Mouse (Mus musculus): ENCODE results near the gene Krt15. TPM values are rescaled to one million over a fixed set of nuclear protein-coding genes. Genes with fewer than 3 reads are reported as not detected.

The Krt15 gene
- not detected for total RNA-seq (2021)
- long read RNA-seq, experiment 1: 0 reads
- long read RNA-seq, experiment 2, partial matches to known transcripts: 0 of 1 reads
- long read RNA-seq, experiment 2, other reads (novel, unspliced or antisense): 0 of 1 reads

- intact Hi-C loops (cut with DNase I): no loop called here
- DNase-seq (ENCODE audit: low spot score in 2 of 2): no peak
Measured at GRCm38 (mm10) chr11:100135731-100136130, at the start of gene Krt15. Krt15 (minus strand) TSS chr11:100135928.

- no peak for DNase-seq (ENCODE audit: low spot score in 2 of 2)
- intact Hi-C loops (cut with DNase I): no loop called here
Measured at GRCm38 (mm10) chr11:100181725-100182124, 46.0 kb upstream of the Krt15 start.

GRCm38 (mm10) chr11:100179260-100179659, 43.5 kb upstream of the Krt15 start:
- peak; percentile 19 to 41 for DNase-seq (ENCODE audit: low spot score in 2 of 2)
- intact Hi-C loops (cut with DNase I): no loop called here

GRCm38 (mm10) chr11:100178307-100178706, 42.6 kb upstream of the Krt15 start:
- intact Hi-C loops (cut with DNase I): no loop called here
- peak; percentile 18 to 36 for DNase-seq (ENCODE audit: low spot score in 2 of 2)

GRCm38 (mm10) chr11:100176791-100177190, 41.1 kb upstream of the Krt15 start:
- intact Hi-C loops (cut with DNase I): no loop called here
- DNase-seq (ENCODE audit: low spot score in 2 of 2): no peak

- intact Hi-C loops (cut with DNase I): loop anchor here (1.0 to 10.0 kb wide), 4 partner anchors 113 to 784 kb away; partner anchors contain the start of genes Krt10, Krtap1-4 and Krtap1-5
- DNase-seq (ENCODE audit: low spot score in 2 of 2): peak; percentile 85 to 86
Measured at GRCm38 (mm10) chr11:100168765-100169762, 33.3 kb upstream of the Krt15 start.

GRCm38 (mm10) chr11:100168071-100168470, 32.3 kb upstream of the Krt15 start:
- intact Hi-C loops (cut with DNase I): loop anchor here (5.0 to 10.0 kb wide), 2 partner anchors 586 to 783 kb away; partner anchors contain the start of genes Krt10, Krtap1-4 and Krtap1-5
- DNase-seq (ENCODE audit: low spot score in 2 of 2): peak in 1 of 2 experiments; percentile 4

- DNase-seq (ENCODE audit: low spot score in 2 of 2): no peak
- intact Hi-C loops (cut with DNase I): loop anchor here (10.0 kb wide), 1 partner anchor 780 kb away; the partner anchor contains the start of gene Krt10
Measured at GRCm38 (mm10) chr11:100164392-100164791, 28.7 kb upstream of the Krt15 start.

- DNase-seq (ENCODE audit: low spot score in 2 of 2): no peak
- intact Hi-C loops (cut with DNase I): no loop called here
Measured at GRCm38 (mm10) chr11:100157908-100158477, 22.3 kb upstream of the Krt15 start.

- no peak for DNase-seq (ENCODE audit: low spot score in 2 of 2)
- intact Hi-C loops (cut with DNase I): no loop called here
Measured at GRCm38 (mm10) chr11:100157331-100157730, 21.6 kb upstream of the Krt15 start.

GRCm38 (mm10) chr11:100155497-100156255, 19.9 kb upstream of the Krt15 start:
- no peak for DNase-seq (ENCODE audit: low spot score in 2 of 2)
- intact Hi-C loops (cut with DNase I): no loop called here

GRCm38 (mm10) chr11:100148615-100149330, 13.0 kb upstream of the Krt15 start, which contains the start of gene Krt19:
Krt19 (minus strand) TSS chr11:100148665.
- no peak for DNase-seq (ENCODE audit: low spot score in 2 of 2)
- intact Hi-C loops (cut with DNase I): no loop called here

GRCm38 (mm10) chr11:100147566-100148353, 12.0 kb upstream of the Krt15 start:
- intact Hi-C loops (cut with DNase I): no loop called here
- no peak for DNase-seq (ENCODE audit: low spot score in 2 of 2)

- intact Hi-C loops (cut with DNase I): no loop called here
Measured at GRCm38 (mm10) chr11:100145858-100146560, 10.3 kb upstream of the Krt15 start.

GRCm38 (mm10) chr11:100145104-100145503, 9.4 kb upstream of the Krt15 start:
- no peak for DNase-seq (ENCODE audit: low spot score in 2 of 2)
- intact Hi-C loops (cut with DNase I): no loop called here

More at GRCm38 (mm10) chr11:100145858-100146560, 10.3 kb upstream of the Krt15 start:
- DNase-seq (ENCODE audit: low spot score in 2 of 2): no peak

- intact Hi-C loops (cut with DNase I): no loop called here
- DNase-seq (ENCODE audit: low spot score in 2 of 2): no peak
Measured at GRCm38 (mm10) chr11:100140966-100141365, 5.2 kb upstream of the Krt15 start.

GRCm38 (mm10) chr11:100139391-100139790, 3.7 kb upstream of the Krt15 start:
- no peak for DNase-seq (ENCODE audit: low spot score in 2 of 2)
- intact Hi-C loops (cut with DNase I): no loop called here

Data from left cerebral cortex, postnatal 14 days (tissue).